In genomic region chrX:99975250-99975984, GRCm38 (mm10) we compare ENCODE assay signal across 8 mouse cellular contexts. TPM values are rescaled to one million over a fixed set of nuclear protein-coding genes. Genes with fewer than 3 reads are reported as not detected.
A peak's percentile ranks its signal among the peaks of the same experiment; 100 is the strongest.
DNase-seq lines count a peak whose midpoint lies in the region; ATAC-seq and TF ChIP-seq lines count a peak whose summit lies in the region.

Gene Eda (plus strand): TSS chrX:99975606.

- peaks cover 5% of the 10 kb centered on the region; the same call in 1 of the 2 replicates for H3K27me3 ChIP-seq in hindbrain, postnatal 0 days (ENCODE audit: insufficient read depth, low read length)

- 36% methylated on average over 43 of the region's 49 CpGs for WGBS in hindbrain, postnatal 0 days

- H3K27ac ChIP-seq in hindbrain, postnatal 0 days: peak within 1 kb of the TSS; percentile 32; the same call in 1 of the 2 replicates

- peak; percentile 81 for DNase-seq in adrenal gland, adult 8-10 months
- peak; percentile 86 for DNase-seq in embryo, embryonic 10 days (ENCODE audit: low spot score)
- peak; percentile 81 to 85 for DNase-seq in gastrocnemius, adult 8-10 months (ENCODE audit: low spot score in 2 of 2)
- peak; percentile 88 for DNase-seq in hindbrain, postnatal 0 days (ENCODE audit: low spot score)
- DNase-seq in left cerebral cortex, adult 8-10 months (ENCODE audit: low spot score in 2 of 2): peak; percentile 40 to 79
- DNase-seq in right cerebral cortex, postnatal 14 days: peak; percentile 78
- peak; percentile 84 for DNase-seq in urinary bladder, postnatal 14 days (ENCODE audit: low spot score)

- H3K4me2 ChIP-seq in hindbrain, postnatal 0 days (ENCODE audit: low read depth, low read length): peak within 1 kb of the TSS; percentile 67

- H3K4me3 ChIP-seq in hindbrain, postnatal 0 days (ENCODE audit: low read length): peak within 1 kb of the TSS; percentile 49

- no peaks in the 10 kb centered on the region for H3K4me1 ChIP-seq in hindbrain, postnatal 0 days (ENCODE audit: insufficient read depth, low read length)

- TF ChIP-seq CTCF in hindbrain, postnatal 0 days (IDR thresholded peaks at IDR 0.05; ENCODE audit: low read depth): no peak

- no peaks in the 10 kb centered on the region for H3K9me3 ChIP-seq in hindbrain, postnatal 0 days (ENCODE audit: low read length)

- no peaks in the 10 kb centered on the region for H3K36me3 ChIP-seq in hindbrain, postnatal 0 days (ENCODE audit: insufficient read depth, low read length)

- peak; percentile 98 for ATAC-seq in hindbrain, postnatal 0 days
- peak; percentile 87 for ATAC-seq in megakaryocyte, adult 5-6 weeks (ENCODE audit: poor library complexity, severe bottlenecking)

- peak within 1 kb of the TSS; percentile 47 for H3K9ac ChIP-seq in hindbrain, postnatal 0 days (replicated peaks; ENCODE audit: low read length)

RNA-seq across cellular contexts. Expression of gene Eda, which starts in this region (rescaled TPM):
- total RNA-seq in adrenal gland, adult 8-10 months (2022): 10 to 100 TPM in 2 of 4 experiments, 1 to 10 TPM in 2; 5.5 to 11.4 (median 9.2) TPM
- 1 to 10 TPM in 3 of 4 experiments, under 1 TPM in 1; 0.73 to 1.9 (median 1.5) TPM for total RNA-seq in gastrocnemius, adult 8-10 months (2022)
- 5.8 and 7.5 TPM in 2 replicates for total RNA-seq in hindbrain, postnatal 0 days (2014; rRNA removed)
- polyA plus RNA-seq in hindbrain, postnatal 0 days (2015; fragmentation: Nextera tagmentation; extraction: Ambion mirVana): 1.7 and 2.1 TPM in 2 replicates
- 1 to 10 TPM; 3.8 to 5.1 (median 4.3) TPM for total RNA-seq in left cerebral cortex, adult 8-10 months (2022)
- total RNA-seq in megakaryocyte, adult 5-6 weeks (2015): 0.20 TPM in 1 of 2 replicates, not detected in the other
- total RNA-seq in megakaryocyte, adult 5-6 weeks (2017): 0.11 TPM in 1 of 2 replicates, not detected in the other

Comparison
In these comparisons a context has a peak if more than half of its experiments do, and no peak if none do; other contexts are left out.
1. Peak in every context shown above with its lines: DNase-seq, ATAC-seq, H3K4me3 ChIP-seq and H3K27ac ChIP-seq.
2. Peak in ATAC-seq in megakaryocyte, adult 5-6 weeks; RNA of the gene not detected or under 1 TPM.